Mouse (Mus musculus) embryo, embryonic 10.5 days (tissue): ENCODE results near the gene Fryl.

Experiments
- DNase-seq: peaks from one replicate; pipeline ENCODE4 v3.0.0-alpha.2; 2015; ENCODE audit warnings: low spot score

Fryl gene

DNA sequence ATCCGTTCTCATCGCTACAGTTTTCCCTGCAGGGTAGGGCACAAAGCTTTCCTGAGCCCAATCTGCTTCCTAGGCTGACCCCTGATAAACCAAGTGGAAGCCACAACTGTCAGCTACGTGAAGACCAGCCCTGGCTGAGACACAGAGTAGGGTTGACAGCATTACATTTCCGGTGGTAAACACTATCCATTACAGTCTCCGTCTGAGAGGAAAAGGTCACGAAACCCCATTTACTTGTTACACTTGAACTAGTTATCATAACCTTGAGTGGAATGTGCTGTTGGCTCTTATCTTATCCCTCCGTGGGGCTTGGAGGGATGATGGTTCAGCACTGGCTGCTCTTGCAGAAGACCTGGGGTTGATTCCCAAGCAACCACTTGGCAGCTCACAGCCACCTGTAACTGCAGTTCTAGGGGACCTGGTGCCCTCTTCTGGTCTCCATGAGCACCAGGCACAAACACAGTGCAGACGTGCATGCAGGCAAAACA lies 62.3 kb downstream of the Fryl start:
- no peak for DNase-seq

DNA sequence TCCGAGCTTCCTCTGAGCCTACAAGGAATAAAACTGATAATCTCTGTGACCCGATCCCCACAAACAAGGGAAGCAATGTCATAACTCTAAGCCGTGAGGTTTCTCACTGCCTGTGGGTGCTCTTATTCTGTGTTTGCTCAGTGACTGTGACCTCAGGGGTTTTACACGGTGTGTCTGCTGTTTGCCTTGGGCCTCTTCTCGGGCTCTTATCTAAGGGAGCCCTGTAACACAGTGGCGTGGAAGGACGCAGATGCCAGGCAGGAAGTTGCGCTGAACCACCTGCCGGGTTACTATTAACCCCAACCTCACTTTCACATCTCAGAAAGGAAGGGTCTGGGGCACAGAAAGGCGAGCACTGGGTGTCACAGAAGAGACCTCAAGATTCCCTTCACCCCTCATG lies 62.8 kb downstream of the Fryl start:
- no peak for DNase-seq

DNA sequence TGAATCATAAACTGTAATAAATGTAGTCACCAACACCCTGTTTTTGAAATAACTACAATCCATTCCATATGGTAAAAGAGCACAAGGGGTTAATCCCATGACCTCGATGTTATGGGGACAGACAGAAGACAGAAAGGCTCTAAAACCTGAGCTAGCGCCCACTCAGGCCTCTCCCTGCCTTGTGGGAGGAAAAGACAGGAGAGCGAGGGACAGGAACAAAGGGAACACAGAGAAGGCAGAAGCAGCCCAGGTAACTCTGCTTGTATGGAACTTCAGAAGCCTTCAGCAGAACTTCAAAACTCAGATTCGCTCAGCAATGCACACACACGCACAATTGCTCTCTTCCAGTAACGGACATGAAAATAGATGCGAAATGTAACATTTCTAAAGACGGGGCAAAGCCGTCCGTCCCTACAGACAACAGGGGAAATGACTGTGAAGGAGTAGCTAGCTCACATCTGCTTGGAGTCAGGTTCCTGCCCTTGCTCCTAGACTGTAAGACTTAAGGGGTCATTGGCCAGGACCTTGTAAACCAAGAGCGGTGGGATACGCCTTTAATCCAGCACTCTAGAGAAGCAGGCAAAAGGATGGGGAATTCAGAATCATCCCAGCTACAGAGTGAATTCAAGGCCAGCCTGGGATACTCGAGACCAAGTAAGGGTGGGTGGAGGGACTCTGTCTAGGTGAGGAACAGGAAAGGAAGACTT lies 63.4 kb downstream of the Fryl start:
- peak; percentile 37 for DNase-seq

DNA sequence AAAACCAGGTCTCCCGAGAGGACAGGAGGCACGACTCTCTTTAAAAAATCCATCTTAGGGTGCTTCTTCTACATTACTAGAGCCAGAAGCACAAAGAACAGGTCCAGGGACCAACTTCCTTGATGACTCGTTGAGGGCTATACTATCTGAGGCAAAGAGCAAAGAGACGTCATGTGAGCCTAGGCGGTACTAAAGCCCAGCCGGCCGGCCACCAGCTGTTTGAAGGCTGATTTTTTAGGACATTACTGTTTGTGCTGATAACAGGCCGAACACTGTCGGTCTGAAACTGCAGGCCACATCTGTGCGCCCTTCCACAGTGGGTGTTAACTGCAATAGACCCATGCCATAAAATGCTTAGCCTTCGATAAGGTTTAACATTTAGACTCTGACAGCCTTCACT lies 64.7 kb downstream of the Fryl start:
- peak; percentile 29 for DNase-seq

DNA sequence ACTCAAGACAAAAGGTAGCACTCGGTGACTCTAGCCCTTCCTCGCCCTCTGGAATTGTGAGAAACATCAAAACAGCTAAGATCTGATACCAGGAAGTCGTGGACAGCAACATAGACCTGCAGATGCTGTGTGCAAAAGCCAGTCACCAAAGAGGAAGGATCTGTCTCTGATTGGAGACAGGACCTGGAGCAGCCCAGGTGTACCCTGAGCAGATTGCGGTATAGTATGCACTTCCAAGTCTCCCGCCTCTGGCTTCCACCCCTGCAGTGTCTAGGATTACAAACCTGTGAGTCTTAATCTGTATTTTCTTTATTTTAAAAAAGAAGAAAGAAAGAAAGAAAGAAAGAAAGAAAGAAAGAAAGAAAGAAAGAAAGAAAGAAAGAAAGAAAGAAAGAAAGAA lies 66.3 kb downstream of the Fryl start:
- no peak for DNase-seq

DNA sequence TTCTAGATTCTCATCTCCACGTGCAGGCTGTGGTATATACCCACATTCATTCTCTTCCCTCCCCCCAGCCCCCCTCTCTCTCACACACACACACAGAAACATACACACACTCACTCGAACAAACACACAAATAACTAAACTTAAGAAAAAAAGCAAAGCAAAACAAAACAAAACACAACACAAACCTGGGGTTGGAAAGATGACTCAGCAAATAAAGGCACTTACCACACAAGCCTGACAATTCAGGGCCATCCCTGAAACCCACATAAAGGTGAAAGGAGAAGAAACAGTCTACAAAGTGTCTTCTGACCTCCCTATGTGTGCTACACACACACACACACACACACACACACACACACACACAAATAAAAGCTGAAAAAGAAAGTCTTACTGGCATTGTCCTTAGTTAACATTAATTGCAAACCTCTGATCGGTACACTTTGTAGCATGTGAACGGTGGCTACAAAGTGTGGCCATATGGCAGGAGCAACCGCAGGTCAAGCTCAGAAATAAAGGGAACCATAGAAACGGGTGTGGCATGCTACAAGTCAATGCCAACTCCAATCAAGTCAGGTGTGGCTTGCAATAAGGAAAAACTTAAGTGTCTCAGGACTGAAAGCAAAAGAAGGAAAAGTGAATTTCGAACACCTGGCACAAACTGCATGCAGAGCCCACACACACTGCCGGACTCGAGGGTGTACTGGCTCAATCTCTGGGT lies 66.8 kb downstream of the Fryl start:
- no peak for DNase-seq

DNA sequence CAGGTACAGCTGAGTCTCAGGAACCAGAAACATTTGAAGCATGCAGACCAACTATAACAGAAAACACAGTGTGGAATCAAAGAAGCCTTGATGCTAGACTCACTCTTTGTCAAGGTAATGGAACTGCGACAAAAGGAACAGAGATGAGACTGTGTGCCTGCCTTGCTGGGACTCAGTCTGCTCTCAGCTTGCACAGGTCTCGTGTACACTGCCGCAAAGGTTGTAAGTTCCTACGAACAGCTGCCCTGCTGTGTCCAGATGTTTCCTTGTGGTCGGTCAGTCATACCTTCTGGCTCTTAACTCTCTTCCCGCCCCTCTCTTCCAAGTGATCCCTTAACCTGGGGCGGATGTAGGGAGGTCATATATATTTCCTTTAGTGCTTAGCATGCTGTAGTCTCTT lies 67.8 kb downstream of the Fryl start:
- no peak for DNase-seq

DNA sequence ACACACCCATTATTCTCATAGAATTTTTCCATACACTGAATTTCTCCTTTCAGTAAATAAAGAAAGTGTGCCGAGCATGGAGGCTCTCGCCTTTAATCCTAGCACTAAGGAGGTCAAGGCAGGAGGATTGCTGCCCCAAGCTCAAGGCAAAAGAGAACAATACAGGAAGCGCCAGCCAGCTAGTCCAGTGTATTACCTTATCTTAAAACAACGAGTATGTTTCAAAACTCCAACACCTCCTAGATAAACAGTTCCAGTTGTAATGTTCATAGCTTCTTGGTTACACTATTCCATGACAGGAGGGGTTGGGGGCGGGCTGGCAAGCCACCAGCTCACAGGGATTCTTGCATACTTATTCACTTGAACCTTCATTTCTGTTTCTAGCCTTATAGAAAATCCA lies 68.3 kb downstream of the Fryl start:
- DNase-seq = no peak

DNA sequence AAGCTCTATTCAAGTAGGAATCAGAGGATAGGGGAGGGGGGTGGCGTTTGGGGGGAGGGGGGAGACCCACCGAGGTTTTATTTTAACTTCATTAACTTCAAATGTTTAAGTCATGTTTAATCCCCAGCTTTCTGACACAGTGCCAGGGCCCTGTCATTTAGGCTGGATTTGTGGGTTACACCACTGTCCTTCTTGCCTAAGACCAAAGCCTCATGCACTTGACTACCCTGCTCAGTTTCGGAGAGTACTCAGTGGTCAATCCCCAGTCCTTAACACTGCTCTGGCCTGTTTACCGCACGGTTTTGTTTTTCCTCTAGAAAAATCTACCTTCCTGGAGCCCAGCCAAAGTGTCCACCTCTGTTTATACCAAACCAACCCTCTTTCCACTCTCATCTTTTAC lies 69.5 kb downstream of the Fryl start:
- DNase-seq = no peak

DNA sequence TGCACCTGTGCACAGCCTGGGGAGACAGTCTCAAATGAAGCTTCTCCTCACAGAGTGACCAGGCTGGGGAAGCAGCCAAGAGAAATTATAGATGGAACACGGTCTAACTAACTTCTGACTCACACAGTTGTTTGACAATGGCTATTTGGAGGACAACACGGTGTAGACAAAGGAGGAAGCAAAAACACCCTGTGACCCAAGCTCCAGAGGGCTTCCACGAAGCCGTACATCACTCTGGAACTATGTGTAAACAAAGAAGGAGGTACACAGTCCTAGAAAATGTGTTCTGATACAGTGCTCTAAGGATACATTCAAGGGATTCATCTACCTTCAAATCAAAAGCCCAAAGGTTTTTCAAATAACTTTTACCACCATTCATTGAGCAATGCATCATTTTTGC lies 71.0 kb downstream of the Fryl start:
- no peak for DNase-seq

DNA sequence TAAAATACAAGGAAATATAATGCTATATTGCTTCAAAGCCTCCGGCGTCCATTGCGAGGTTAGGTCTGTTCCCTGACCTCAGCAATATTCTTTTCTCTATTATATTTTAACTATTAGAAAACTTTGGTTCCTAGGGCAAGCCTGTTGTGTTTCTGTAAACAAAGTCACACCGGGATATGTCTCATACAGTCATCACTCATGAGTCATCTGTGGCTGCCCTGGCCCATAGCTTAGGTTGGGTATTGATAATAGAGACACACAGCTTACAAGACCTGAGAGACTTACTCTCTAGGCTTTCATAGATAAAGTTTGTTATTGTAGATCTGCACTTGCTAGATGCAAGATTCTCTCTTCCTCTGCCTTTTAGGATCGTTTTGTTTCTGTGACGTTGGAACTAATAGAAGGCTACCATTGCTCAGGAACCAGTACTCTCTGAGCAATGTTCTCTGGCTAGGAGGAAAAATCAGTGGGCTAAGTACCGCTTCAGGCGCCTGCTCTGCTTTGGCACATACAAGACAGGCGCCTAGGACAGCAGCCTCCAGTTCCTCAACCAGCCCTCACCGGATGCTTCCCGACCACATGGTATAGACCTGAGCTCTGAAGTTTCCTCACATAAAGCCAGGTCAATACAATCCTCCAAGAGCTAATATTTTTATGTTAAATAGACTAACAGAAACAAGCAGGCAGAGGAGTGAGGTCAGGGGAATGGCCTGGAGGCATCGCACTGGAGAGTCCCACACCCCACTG lies 73.5 kb downstream of the Fryl start:
- DNase-seq = no peak

DNA sequence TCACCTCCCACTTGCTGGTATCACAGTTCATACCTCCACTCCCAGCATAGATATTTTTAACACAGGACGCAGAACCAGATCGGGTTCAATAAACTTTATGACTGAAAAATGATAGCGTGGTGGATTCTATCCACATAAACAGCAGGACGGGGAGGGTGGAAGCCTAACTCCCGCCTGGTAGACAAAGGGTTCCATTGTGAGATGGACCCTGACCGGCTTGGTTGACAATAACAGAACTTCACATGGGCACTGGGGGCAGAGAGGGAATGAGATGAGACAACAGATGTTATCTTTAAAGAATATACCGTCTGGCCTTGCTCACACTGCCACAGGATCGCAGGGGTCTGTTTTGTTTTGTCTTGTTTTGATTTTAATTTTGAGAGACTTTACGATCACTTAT lies 74.2 kb downstream of the Fryl start:
- DNase-seq = peak; percentile 31

DNA sequence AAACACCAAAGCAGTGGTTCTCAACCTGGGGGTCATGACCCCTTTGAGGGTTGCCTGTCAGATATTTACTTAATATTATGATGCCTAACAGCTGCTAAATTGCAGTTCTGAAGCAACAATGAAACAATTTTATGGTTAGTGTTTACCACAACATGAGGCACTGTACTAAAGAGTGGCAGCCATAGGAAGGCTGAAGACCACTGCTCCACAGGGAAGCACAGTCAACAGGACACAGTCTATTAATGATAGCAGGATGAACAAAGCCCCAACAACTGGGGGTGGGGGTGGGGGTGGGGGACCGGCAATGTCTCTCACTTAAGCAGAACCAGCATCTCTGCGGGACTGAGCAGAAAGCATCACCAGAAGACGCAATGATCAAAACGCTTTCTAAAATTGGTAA lies 80.1 kb downstream of the Fryl start:
- no peak for DNase-seq

DNA sequence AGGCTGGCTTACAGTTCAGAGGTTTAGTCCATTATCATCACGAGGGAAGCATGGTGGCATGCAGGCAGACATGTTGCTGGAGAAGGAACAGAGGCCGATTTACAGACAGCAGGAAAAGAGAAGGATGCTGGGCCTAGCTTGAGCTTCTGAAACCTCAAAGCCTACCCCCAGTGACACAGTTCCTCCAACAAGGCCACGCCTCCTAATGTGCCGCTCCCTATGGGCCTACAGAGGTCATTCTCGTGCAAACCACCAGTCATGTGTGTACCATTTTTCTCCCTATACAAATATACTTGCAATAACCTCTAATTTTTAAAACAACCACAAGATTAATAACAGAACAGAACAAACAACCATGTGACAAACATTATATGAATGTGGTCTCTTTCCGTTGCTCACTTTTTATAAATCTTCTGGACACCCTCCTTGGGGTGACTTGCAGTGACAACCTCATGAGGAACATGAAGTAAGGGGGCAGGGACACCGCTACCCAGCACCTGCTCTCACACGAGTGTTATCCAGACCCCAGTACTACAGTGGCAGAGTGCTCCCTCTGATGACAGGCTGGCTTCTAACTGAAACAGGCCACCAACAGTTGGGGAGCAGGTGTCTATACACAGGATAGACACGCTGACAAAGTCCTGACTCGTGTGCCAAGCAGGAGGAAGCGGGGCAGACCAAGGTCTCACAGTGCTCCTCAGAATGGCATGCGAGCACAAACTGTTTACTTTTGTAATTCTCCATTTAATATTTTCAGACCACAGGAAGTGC lies 80.9 kb downstream of the Fryl start:
- no peak for DNase-seq

DNA sequence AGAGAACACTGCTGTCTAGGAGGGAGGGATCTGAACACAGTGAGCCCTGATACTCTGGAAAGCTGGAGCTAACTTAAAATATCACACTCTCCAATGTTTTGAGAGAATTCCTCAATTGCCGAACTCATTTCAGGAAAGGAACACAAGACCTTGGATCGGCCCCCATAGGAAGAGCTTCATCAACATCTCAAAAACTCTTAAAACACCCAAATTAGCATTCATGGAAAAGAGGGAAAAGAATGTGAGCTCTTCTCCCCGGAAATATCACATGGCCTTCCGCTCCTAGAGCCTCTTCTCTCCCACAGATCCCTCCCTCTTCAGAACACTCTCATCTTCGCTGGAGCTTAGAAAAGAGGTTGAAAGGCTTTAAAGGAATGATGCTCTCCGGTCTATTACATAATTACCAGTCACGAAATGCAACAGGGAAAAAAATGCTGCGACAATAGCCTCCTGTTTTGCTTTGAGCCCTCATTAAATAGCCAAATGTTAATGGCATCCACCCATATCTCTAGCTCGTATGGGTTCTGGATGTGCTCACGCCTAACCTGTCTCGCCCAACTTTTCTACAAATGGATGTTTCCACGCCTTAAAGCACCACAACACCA lies 84.4 kb downstream of the Fryl start:
- DNase-seq = no peak

DNA sequence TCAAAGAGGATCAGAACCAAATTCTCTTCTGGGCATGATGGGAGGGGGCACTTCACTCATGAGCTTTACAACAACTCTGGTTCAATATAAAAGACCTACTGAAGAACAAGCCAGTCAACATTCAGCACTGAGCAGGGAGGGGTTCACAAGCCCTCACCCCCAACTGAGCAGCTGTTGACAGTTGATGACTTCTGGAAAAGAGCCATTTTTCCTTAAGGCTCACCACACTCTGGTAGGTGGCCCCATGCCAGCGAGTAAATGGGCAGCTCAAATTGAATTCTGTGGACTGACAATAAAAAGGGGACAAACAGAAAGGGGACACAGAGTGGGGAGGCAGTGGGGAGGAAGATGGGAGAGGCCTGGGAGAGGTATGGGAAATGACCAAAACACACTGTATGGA lies 85.2 kb downstream of the Fryl start:
- DNase-seq = no peak

DNA sequence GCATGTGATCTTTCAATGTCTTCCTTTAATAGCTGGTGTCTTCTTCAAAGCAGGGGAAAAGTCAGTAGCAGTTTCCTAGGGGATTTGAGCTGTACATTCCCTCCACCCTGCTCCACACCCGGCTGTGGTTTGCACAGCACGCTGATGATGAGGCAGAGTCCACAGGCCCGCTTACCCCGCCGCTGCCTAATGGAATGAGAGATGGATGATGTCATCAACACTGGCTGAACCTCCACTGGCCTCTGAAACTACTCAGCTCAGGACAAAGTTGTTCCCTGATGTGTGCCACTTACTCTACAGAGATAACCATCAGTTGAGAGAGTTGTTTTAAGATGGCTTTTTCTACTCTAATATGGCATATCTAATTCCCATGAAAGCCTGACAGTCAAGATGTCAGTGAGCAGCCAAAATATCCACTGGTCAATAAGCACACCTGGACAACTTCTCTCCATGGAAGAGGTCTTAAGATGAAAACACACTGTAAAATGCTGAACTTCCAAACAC lies 87.6 kb downstream of the Fryl start:
- no peak for DNase-seq

DNA sequence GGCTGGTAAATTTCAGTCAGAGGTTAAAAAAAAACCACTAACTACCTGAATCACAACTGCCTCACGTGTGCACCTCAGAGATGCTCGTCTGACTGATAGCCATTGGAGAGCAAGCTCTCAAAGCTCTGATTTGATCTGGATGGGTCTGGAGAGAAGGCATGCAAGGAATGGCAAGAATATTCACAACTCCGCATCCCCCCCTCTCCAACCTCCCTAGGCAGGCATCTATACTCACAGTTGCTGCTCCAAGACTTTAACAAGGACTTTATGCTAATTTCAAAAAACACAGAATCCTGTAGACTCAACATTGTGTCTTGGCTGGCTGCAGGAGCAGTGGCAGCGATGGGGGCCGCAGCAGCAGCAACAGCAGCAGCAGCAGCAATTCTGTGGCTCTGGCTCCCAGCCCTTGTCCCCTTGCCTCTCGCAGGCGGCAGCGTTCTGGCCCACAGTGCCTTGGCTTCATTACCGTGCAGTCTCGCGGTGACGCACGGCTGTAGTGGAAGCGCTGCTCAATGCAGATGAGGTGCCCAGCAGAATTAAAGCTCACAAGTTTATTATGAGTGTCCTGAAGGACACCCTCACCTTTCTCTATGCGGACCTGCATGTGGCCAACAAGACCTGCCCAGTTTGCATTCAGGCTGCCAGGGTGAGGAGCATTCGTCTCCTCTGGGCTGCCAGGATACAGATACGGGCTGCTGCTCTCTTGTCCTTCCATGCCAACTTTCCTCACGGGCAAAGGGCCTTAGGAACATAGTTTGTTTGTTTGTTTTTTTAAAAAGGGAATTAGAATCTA lies 88.2 kb downstream of the Fryl start:
- no peak for DNase-seq

DNA sequence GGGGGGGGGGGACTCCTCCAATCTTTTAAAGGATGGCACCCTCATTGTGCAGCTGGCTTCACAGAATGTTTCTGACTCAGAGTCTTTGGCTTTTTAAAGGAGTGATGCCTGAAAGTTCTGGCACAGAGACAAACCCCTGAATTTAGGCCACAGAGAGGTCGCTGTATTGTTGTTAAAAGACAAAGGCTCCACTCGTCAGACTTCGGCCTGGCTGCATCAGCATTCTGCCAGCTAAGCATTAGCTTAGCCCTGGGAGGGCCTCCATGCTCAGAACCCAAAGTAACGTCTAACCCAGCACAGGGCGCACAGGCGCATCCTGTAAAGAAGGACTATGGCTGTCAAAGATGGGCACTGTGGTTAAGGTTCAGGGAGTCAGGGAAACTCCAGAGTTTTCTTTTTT lies 92.4 kb downstream of the Fryl start:
- DNase-seq = peak; percentile 34

DNA sequence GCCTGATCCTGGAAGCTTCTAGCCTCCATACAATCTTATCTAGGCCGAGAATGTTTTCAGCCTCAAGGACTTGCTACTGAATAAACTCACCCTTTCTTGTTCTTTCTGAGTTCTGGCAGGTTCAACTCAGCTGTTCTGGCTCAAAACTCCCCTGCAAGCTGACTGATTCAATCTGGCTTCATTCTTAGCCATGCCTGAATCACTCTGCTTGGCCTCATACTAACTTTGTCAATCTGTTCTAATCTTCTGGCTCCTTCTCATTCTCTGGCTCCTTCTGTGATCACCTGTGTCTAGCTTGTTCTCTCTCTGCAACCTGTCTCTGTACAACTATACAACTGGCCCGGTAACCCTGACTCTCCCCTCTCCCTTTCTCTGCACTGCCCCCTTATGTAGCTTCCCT lies 93.9 kb downstream of the Fryl start:
- no peak for DNase-seq

DNA sequence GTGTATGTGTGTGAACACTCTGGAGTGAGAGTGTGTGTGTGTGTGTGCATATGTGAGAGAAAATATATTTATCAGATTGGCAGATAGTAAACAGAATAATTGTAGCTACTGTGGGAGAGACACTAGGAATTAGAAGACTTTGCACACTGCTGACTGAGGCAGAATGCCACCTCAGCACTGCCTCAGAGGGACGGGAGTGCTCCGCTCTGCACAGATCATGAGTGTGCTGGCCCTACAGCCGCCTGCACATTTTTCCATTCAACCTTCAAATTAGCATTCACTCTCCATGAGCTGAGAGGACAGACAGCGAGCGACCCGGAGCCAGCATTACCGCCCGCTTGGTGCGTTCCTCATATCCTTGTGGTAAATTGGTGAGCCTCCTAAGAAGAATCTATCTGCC lies 96.0 kb downstream of the Fryl start:
- no peak for DNase-seq
